Mouse (Mus musculus) midbrain, embryonic 15.5 days (tissue): Measurements from ENCODE around the gene Micu2. TPM values are rescaled to one million over a fixed set of nuclear protein-coding genes. Genes with fewer than 3 reads are reported as not detected.

Experiments
- ATAC-seq: fragments of 200-750 bp; cut with Nextera tagmentation; replicated peaks from 2 replicates; pipeline ENCODE4 v1.8.0; 2017; ENCODE audit warnings: moderate TSS enrichment
- H3K27ac ChIP-seq: fragments of 300-500 bp; sonication (generic); 2 replicates; pipeline ENCODE4 v1.5.1; 2015; ENCODE audit warnings: mild to moderate bottlenecking, inconsistent platforms
- H3K27me3 ChIP-seq: fragments of 300-500 bp; sonication (generic); replicated peaks from 2 replicates; pipeline ENCODE4 v1.6.1; 2015; ENCODE audit warnings: inconsistent platforms
- H3K36me3 ChIP-seq: fragments of 300-500 bp; sonication (generic); replicated peaks from 2 replicates; pipeline ENCODE4 v1.6.1; 2015; ENCODE audit warnings: inconsistent platforms
- H3K4me1 ChIP-seq: fragments of 300-500 bp; sonication (generic); 2 replicates; pipeline ENCODE4 v1.6.1; 2015; ENCODE audit warnings: inconsistent platforms
- H3K4me2 ChIP-seq: fragments of 300-500 bp; sonication (generic); 2 replicates; pipeline ENCODE4 v1.6.1; 2015; ENCODE audit warnings: inconsistent platforms, mild to moderate bottlenecking, moderate library complexity
- H3K4me3 ChIP-seq: fragments of 300-500 bp; sonication (generic); 2 replicates; pipeline ENCODE4 v1.5.1; 2015; ENCODE audit warnings: mild to moderate bottlenecking, inconsistent platforms
- H3K9ac ChIP-seq: fragments of 300-500 bp; sonication (generic); 2 replicates; pipeline ENCODE4 v1.6.1; 2015; ENCODE audit warnings: mild to moderate bottlenecking, inconsistent platforms
- H3K9me3 ChIP-seq: fragments of 300-500 bp; sonication (generic); 2 replicates; pipeline ENCODE4 v1.6.1; 2016; ENCODE audit warnings: inconsistent platforms
- WGBS: fragments of 180-500 bp; shearing (Covaris S2); methylation state at CpG from one replicate; pipeline ENCODE4 v1.1.7; 2015; ENCODE audit warnings: mixed read lengths; 5-methylcytosine and 5-hydroxymethylcytosine counted together
- polyA plus RNA-seq: library from polyadenylated mRNA; unstranded; fragments of >200 nt; fragmentation: Nextera tagmentation; extraction: Ambion mirVana; gene quantifications from 2 replicates; pipeline ENCODE4 v1.2.1, GENCODE M21; 2015

The Micu2 gene
- polyA plus RNA-seq, 1 experiment from 2014 or later, result 70.7 TPM

DNA sequence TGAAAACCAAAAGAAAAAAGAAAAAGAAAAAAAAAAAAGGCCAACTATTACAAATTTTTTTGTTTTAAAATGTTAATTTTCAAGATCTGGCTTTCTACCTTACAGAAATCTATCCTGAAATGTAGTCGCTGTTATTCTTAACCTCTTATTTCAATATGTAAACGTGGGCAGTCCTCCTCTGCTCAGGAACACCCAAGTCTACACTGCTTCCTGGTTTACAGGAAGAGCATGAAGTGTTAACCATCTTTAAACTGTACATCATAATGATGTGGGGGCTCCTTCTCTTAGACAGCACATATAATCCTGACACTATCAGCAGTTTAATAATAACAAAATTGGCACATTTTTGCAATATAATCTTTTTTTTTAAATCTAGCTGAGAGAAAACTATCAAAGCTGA lies 113.0 kb downstream of the Micu2 start:
- H3K4me1 ChIP-seq, result peaks cover 30% of the 10 kb centered on the region
- H3K27ac ChIP-seq, result no peak overlapping the region
- no peaks in the 10 kb centered on the region for H3K9me3 ChIP-seq
- no peak overlapping the region for H3K4me3 ChIP-seq
- H3K9ac ChIP-seq, result no peak overlapping the region
- ATAC-seq, result no peak
- H3K27me3 ChIP-seq, result no peaks in the 10 kb centered on the region
- H3K36me3 ChIP-seq, result no peaks in the 10 kb centered on the region
- 94% methylated on average over 2 of the region's 2 CpGs for WGBS
- H3K4me2 ChIP-seq, result no peak overlapping the region

DNA sequence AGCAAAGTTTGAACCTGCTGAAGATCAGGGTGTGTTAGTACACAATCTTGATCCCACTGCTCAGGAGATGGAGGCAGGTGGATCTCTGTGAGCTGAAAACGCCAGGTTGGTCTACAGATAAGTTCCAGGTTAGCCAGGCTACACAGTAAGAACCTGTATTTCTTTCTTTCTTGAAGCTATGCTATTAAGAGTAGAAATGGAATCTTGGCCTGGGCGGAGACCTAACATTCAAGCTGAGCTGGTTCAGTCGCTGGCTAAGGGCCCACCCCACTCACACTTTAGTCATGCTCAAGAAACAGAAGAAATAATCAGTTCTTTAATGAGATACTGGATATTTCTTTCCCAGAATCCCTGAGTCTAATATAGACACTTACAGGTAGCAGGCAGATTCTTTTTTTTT lies 115.7 kb downstream of the Micu2 start:
- no peak overlapping the region for H3K27ac ChIP-seq
- H3K9ac ChIP-seq, result no peak overlapping the region
- H3K27me3 ChIP-seq, result no peaks in the 10 kb centered on the region
- H3K4me3 ChIP-seq, result no peak overlapping the region
- WGBS, result 94% methylated on average over 3 of the region's 3 CpGs
- no peaks in the 10 kb centered on the region for H3K36me3 ChIP-seq
- H3K4me2 ChIP-seq, result no peak overlapping the region
- H3K4me1 ChIP-seq, result peaks cover 23% of the 10 kb centered on the region
- no peaks in the 10 kb centered on the region for H3K9me3 ChIP-seq
- ATAC-seq, result no peak

- Histone ChIP-seq H3K4me3 (no peak overlapping the region), H3K27me3 (no peaks in the 10 kb centered on the region), H3K4me2 (no peak overlapping the region), H3K27ac (no peak overlapping the region), H3K36me3 (no peaks in the 10 kb centered on the region), H3K4me1 (peaks cover 18% of the 10 kb centered on the region), H3K9me3 (no peaks in the 10 kb centered on the region), H3K9ac (no peak overlapping the region)
- WGBS, result 59% methylated on average over 4 of the region's 4 CpGs
- ATAC-seq, result no peak
Measured at GRCm38 (mm10) chr14:57882720-57883119, 116.3 kb downstream of the Micu2 start.

DNA sequence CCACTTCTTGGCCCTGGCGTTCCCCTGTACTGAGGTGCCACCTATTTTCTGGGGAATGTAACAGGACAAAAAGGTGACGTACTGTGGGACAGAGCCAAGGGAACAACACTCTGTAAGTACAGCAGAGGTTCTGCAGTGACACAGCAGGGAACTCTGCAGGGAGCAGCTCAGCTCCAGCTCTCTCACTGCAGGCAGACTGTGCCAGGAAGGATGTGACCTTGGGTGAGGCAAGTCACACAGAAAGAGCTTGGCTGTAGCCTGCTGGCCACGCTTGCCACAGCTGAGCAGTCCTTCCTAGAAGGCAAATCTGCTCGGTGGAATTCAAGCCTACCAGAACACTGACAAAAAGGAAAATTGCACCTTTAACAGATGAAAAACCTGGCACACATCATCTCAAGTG lies 117.3 kb downstream of the Micu2 start:
- H3K9me3 ChIP-seq, result no peaks in the 10 kb centered on the region
- peaks cover 9% of the 10 kb centered on the region for H3K4me1 ChIP-seq
- 43% methylated on average over 4 of the region's 4 CpGs for WGBS
- no peak overlapping the region for H3K4me2 ChIP-seq
- H3K36me3 ChIP-seq, result no peaks in the 10 kb centered on the region
- no peak overlapping the region for H3K4me3 ChIP-seq
- no peak overlapping the region for H3K9ac ChIP-seq
- peak overlapping the region; percentile 17; the same call in 1 of the 2 replicates for H3K27ac ChIP-seq
- H3K27me3 ChIP-seq, result no peaks in the 10 kb centered on the region
- ATAC-seq, result no peak

GRCm38 (mm10) chr14:57881074-57881473 lies 118.0 kb downstream of the Micu2 start:
- Histone ChIP-seq H3K9ac (no peak overlapping the region), H3K27ac (no peak overlapping the region), H3K9me3 (no peaks in the 10 kb centered on the region), H3K4me2 (no peak overlapping the region), H3K27me3 (no peaks in the 10 kb centered on the region), H3K4me1 (peaks cover 8% of the 10 kb centered on the region; the same call in 1 of the 2 replicates), H3K4me3 (no peak overlapping the region), H3K36me3 (no peaks in the 10 kb centered on the region)
- no peak for ATAC-seq

DNA sequence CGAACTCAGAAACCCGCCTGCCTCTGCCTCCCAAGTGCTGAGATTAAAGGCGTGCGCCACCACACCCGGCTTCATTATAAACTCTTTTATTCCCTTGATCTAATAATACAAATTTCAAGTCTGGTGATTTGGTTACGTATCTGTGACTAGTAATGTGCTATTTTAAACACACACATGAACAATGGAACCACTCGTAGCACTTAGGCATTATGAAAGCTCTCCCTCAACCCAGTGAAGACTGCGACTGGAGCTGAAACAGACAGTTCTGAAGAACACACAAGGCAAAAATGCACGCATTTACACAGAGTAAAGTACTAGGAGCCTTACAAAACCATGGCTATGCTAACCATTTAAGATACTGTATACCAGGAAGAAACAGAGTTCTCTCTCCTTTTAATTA lies 121.1 kb downstream of the Micu2 start:
- WGBS, result 93% methylated on average over 9 of the region's 9 CpGs
- H3K4me3 ChIP-seq, result no peak overlapping the region
- H3K4me2 ChIP-seq, result no peak overlapping the region
- H3K9ac ChIP-seq, result no peak overlapping the region
- H3K4me1 ChIP-seq, result peaks cover 8% of the 10 kb centered on the region; the same call in 1 of the 2 replicates
- H3K9me3 ChIP-seq, result no peaks in the 10 kb centered on the region
- H3K27me3 ChIP-seq, result no peaks in the 10 kb centered on the region
- H3K36me3 ChIP-seq, result peaks cover 8% of the 10 kb centered on the region; the same call in 1 of the 2 replicates
- no peak overlapping the region for H3K27ac ChIP-seq
- no peak for ATAC-seq

DNA sequence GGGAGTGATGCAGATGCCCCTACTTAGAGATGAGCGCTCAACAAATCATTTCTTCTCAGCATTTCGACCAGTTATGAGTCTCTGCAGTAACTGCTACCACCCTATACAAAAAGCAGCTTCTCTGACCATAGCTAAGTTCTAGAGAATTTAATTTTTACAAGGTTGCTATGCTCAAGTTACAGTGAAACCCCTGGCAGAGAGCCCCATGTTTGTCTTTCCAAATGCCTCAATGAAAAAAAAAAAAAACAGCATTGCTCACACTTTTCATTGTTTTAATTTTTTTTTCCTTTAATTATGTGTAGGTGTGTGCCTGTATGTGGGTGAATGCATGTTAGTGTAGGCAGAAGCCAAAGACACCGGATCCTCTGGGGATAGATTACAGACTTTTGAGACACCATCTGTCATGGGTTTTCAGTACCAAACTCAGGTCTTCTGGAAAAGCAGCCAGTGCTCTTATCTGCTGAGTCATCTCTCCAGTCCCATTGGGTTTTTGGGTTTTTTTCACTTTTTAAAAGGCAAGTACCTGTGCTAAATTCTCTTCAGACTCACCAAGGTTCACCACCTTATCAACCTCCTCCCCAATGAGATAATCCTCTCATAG lies 132.3 kb downstream of the Micu2 start:
- Histone ChIP-seq H3K4me1 (no peaks in the 10 kb centered on the region), H3K27ac (no peak overlapping the region), H3K27me3 (no peaks in the 10 kb centered on the region), H3K4me2 (no peak overlapping the region), H3K4me3 (no peak overlapping the region), H3K9me3 (no peaks in the 10 kb centered on the region), H3K36me3 (peaks cover 18% of the 10 kb centered on the region), H3K9ac (no peak overlapping the region)
- no peak for ATAC-seq
- 92% methylated on average over 3 of the region's 3 CpGs for WGBS

Other genes with a start within 250 kb of the Micu2 start
- 7.6 TPM in 2 replicates for gene Lats2, start 240.9 kb downstream of the Micu2 start, polyA plus RNA-seq
- gene Sap18, start 201.1 kb downstream of the Micu2 start, polyA plus RNA-seq, result 25.4 and 29.5 TPM in 2 replicates
- gene Ska3, start 173.1 kb downstream of the Micu2 start, polyA plus RNA-seq, result 6.2 and 6.9 TPM in 2 replicates
- gene Mrpl57, start 173.0 kb downstream of the Micu2 start, polyA plus RNA-seq, result 128 and 132 TPM in 2 replicates
- gene Zdhhc20, start 109.0 kb downstream of the Micu2 start, polyA plus RNA-seq, result 37.4 and 41.3 TPM in 2 replicates
- 20.8 and 21.0 TPM in 2 replicates for gene Fgf9, start 71.3 kb upstream of the Micu2 start, polyA plus RNA-seq